Mouse (Mus musculus) heart, embryonic 12.5 days (tissue): Measurements from ENCODE around the gene Runx1. TPM values are rescaled to one million over a fixed set of nuclear protein-coding genes. Genes with fewer than 3 reads are reported as not detected.

Experiments used
- ATAC-seq: fragments of 200-750 bp; cut with Nextera tagmentation; 2 replicates; pipeline ENCODE4 v1.8.0; 2017; ENCODE audit warnings: moderate TSS enrichment, moderate library complexity; ENCODE audit not compliant: insufficient number of reproducible peaks, low FRiP score
- H3K27ac ChIP-seq: fragments of 300-500 bp; sonication (generic); 2 replicates; pipeline ENCODE4 v1.5.1; 2016; ENCODE audit warnings: mild to moderate bottlenecking, moderate library complexity; ENCODE audit not compliant: poor library complexity, severe bottlenecking
- H3K27me3 ChIP-seq: fragments of 300-500 bp; sonication (generic); replicated peaks from 2 replicates; pipeline ENCODE4 v1.6.1; 2016; ENCODE audit warnings: mild to moderate bottlenecking, moderate library complexity
- H3K36me3 ChIP-seq: fragments of 300-500 bp; sonication (generic); 2 replicates; pipeline ENCODE4 v1.6.1; 2016; ENCODE audit warnings: mild to moderate bottlenecking, moderate library complexity
- H3K4me1 ChIP-seq: fragments of 300-500 bp; sonication (generic); replicated peaks from 2 replicates; pipeline ENCODE4 v1.6.1; 2016; ENCODE audit warnings: mild to moderate bottlenecking
- H3K4me2 ChIP-seq: fragments of 300-500 bp; sonication (generic); 2 replicates; pipeline ENCODE4 v1.6.1; 2016; ENCODE audit warnings: mild to moderate bottlenecking, moderate library complexity
- H3K4me3 ChIP-seq: fragments of 300-500 bp; sonication (generic); 2 replicates; pipeline ENCODE4 v1.5.1; 2016; ENCODE audit warnings: mild to moderate bottlenecking
- H3K9ac ChIP-seq: fragments of 300-500 bp; sonication (generic); 2 replicates; pipeline ENCODE4 v1.6.1; 2016; ENCODE audit warnings: mild to moderate bottlenecking, moderate library complexity
- H3K9me3 ChIP-seq: fragments of 300-500 bp; sonication (generic); replicated peaks from 2 replicates; pipeline ENCODE4 v1.6.1; 2016; ENCODE audit warnings: mild to moderate bottlenecking, moderate library complexity
- WGBS: fragments of 180-500 bp; shearing (Covaris S2); methylation state at CpG from one replicate; pipeline ENCODE4 v1.1.7; 2016; 5-methylcytosine and 5-hydroxymethylcytosine counted together
- polyA plus RNA-seq: library from polyadenylated mRNA; unstranded; fragments of >200 nt; fragmentation: Nextera tagmentation; extraction: Ambion mirVana; gene quantifications from 2 replicates; pipeline ENCODE4 v1.2.1, GENCODE M21; 2016

Runx1 gene
- polyA plus RNA-seq, 1 experiment from 2014 or later, result 1.5 TPM

DNA sequence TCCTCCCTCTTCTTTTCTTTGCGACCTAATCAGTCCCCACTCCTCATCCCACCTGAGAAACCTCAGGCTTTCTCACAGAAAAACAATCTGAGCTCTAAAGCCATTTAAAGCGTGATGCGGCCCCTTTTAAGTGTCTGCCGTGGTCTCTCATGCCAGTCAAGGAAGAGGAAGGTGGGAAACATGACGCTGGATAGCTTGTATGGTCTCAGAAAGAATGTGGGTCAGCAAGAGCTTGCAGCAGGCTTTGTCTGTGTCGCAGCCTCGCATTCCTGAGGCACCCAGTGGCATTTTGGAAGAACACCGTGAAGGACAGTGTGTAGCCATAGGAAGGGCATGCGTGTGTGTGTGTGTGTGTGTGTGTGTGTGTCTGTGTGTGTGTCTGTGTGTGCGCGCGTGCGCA lies 179.8 kb downstream of the Runx1 start:
- 63% methylated on average over 13 of the region's 13 CpGs for WGBS
- peaks cover 19% of the 10 kb centered on the region; the same call in 1 of the 2 replicates for H3K4me1 ChIP-seq
- no peak overlapping the region; the same call in 1 of the 2 replicates for H3K4me2 ChIP-seq
- H3K9ac ChIP-seq, result no peak overlapping the region
- H3K9me3 ChIP-seq, result 0 out of 2 replicates have a peak, but pooled peaks cover 2% of the 10 kb centered on the region
- H3K27ac ChIP-seq, result no peak overlapping the region
- no peak for ATAC-seq
- H3K36me3 ChIP-seq, result no peaks in the 10 kb centered on the region
- no peak overlapping the region for H3K4me3 ChIP-seq
- H3K27me3 ChIP-seq, result peaks cover 11% of the 10 kb centered on the region; the same call in 1 of the 2 replicates

DNA sequence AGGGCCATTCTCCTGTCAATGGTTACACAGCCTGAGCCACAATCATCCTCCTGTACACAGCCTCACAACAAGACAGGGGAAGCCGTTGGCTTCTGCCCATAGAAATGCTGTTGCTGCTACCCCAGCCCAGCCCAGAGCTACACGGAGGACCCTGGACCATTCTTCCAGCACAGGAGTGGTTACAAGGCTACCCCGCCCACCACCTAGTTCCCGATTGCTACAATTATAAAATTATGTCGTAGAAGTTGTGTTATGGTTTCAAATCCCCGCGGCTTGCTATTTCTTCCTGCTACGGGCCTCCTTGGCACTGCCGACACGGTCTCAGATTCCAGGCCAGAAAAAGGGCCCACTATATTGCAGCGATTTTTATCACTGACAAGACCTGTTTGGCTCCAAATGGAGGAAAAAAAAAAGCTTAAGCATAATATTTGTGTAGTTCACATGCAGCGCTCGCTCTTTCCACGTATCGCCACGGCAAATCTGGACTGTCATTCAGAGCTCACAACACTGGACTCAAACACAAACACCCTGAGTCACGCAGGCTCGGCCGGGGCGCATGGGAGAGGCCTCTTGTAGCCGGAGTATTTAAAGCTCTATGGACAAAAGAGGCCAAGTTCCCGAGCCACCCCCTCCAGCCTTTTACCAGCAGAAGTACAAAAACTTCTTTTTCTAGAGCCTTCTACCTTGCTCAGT lies 180.4 kb downstream of the Runx1 start:
- Histone ChIP-seq H3K36me3 (no peaks in the 10 kb centered on the region), H3K4me3 (no peak overlapping the region), H3K9ac (no peak overlapping the region), H3K4me1 (peaks cover 19% of the 10 kb centered on the region; the same call in 1 of the 2 replicates), H3K4me2 (no peak overlapping the region; the same call in 1 of the 2 replicates), H3K9me3 (0 out of 2 replicates have a peak, but pooled peaks cover 2% of the 10 kb centered on the region), H3K27ac (no peak overlapping the region), H3K27me3 (peaks cover 13% of the 10 kb centered on the region)
- 70% methylated on average over 22 of the region's 22 CpGs for WGBS
- ATAC-seq, result no peak

DNA sequence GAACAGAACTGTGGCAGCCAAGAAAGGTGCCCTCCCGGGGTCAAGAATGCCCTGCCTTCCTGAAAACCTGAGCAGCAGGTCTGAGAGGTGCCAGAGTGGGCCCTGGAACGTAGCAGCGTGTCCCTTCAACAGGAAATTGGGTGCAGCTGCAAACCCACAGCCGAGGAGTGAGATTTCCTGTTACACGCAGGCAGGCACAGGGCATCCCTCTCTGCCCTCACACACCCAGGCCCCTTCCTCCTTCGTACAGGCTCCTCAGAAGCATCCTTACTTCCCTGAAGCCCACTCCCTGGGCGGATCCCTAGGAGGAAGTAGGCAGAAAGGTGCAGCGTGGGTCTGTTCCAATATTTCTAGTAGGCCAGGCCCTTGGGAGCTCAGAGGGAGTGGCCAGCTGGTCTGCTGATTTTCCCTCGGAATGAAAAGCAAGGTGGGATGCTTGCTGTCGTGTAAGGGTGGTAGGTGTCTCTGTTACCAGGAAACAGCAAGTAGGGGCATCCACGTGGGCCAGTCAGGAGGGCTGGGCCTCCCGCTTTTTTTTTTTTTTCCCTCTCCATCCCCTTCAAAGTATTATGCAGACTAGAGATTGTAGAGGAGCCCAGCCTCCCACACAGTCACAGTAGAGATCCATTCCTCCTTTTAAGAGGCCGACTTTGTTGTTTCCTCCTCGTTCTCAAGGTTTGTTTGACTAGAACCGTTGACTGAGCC lies 181.1 kb downstream of the Runx1 start:
- no peak for ATAC-seq
- no peak overlapping the region for H3K9ac ChIP-seq
- WGBS, result 59% methylated on average over 15 of the region's 15 CpGs

DNA sequence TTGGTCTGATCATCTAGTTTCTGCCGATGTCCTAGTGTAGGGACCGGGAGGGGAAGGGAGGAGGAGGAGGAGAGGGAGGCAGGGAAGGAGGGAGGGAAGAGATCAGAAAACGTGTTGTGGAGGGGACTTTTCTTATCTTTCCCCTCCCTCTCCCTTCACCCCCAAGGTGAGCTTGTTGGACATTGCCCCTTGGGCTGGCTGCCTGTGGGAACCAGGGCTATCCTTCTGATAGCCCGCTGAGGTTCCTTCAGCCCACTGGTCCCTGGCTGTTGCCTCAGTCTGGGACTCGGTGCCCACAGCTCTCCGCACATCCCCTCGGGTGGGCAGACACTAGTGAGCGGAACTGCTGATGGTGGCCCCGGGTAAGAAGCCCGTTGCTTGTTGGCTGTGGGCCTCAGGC lies 181.6 kb downstream of the Runx1 start:
- no peak for ATAC-seq
- no peak overlapping the region for H3K9ac ChIP-seq
- no peaks in the 10 kb centered on the region for H3K36me3 ChIP-seq
- 0 out of 2 replicates have a peak, but pooled peaks cover 2% of the 10 kb centered on the region for H3K9me3 ChIP-seq
- H3K4me1 ChIP-seq, result peaks cover 19% of the 10 kb centered on the region; the same call in 1 of the 2 replicates
- no peak overlapping the region for H3K27ac ChIP-seq
- 64% methylated on average over 10 of the region's 10 CpGs for WGBS
- H3K27me3 ChIP-seq, result peaks cover 25% of the 10 kb centered on the region
- no peak overlapping the region for H3K4me3 ChIP-seq
- H3K4me2 ChIP-seq, result no peak overlapping the region

More for the DNA sequence above, 181.1 kb downstream of the Runx1 start:
- Histone ChIP-seq H3K4me2 (no peak overlapping the region), H3K36me3 (no peaks in the 10 kb centered on the region), H3K27ac (no peak overlapping the region), H3K4me1 (peaks cover 19% of the 10 kb centered on the region; the same call in 1 of the 2 replicates), H3K27me3 (peaks cover 20% of the 10 kb centered on the region), H3K4me3 (no peak overlapping the region), H3K9me3 (0 out of 2 replicates have a peak, but pooled peaks cover 2% of the 10 kb centered on the region)

DNA sequence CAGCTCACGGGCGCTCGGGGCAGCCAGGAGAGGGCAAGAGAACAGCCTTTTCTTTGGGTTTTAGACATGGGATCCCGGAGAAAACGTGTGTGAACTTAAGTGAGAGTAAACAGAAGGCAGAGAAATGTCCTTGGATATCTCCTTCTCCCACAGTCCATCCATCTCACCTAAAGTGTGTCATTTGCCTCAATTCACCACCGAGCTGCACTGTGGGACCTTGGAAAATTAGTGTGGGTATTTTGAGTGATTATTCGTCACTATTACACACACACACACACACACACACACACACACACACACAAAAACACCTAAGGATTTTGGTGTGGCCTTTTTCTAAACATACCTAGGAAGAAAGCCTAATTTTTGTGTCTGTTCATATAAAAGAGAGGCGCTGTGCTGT lies 183.7 kb downstream of the Runx1 start:
- Histone ChIP-seq H3K4me3 (no peak overlapping the region), H3K27ac (no peak overlapping the region), H3K36me3 (no peaks in the 10 kb centered on the region), H3K27me3 (peaks cover 32% of the 10 kb centered on the region), H3K9me3 (no peaks in the 10 kb centered on the region), H3K9ac (no peak overlapping the region), H3K4me1 (peaks cover 19% of the 10 kb centered on the region; the same call in 1 of the 2 replicates), H3K4me2 (no peak overlapping the region)
- no peak for ATAC-seq
- 80% methylated on average over 8 of the region's 8 CpGs for WGBS

DNA sequence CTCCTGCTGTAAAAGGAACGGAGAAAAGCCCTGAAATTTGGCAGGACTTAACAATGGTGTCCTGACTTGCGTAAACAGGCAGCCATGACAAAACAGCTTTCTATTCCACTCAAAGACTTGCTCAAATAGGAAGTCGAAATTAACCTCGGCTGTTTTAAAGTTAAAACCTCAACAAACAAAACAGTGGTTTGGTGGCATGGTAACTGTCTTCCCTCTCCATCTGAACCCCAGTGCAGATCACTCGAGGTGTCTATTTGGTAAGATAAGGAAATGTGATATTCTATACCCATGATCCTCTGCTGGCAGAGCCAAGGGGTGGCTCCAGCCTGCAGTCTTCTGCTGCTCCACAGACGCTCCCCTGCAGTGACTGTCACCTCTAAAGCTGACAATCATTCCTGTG lies 184.9 kb downstream of the Runx1 start:
- 63% methylated on average over 6 of the region's 6 CpGs for WGBS
- no peak overlapping the region for H3K27ac ChIP-seq
- no peak for ATAC-seq

DNA sequence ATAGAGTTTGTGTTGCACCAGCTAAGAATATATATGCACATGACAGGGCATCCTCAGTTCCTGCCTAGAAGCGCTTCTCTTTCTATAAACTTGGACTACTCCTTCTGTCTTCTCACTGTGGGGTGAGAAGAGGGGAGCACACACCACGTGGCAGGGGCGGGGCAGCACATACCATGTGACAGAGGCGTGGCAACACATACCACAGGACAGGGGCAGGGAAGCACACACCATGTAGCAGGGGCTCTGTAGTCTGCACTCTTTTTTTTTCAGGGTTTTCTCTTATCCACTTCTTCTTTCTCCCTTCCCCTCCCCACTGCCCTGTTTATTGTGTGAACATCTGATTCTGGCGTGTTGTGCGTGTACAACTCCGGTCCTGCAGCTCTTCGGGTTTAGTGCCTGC lies 186.9 kb downstream of the Runx1 start:
- no peak overlapping the region for H3K9ac ChIP-seq
- H3K4me2 ChIP-seq, result no peak overlapping the region
- no peaks in the 10 kb centered on the region for H3K4me1 ChIP-seq
- H3K27ac ChIP-seq, result no peak overlapping the region
- 79% methylated on average over 8 of the region's 8 CpGs for WGBS
- peaks cover 35% of the 10 kb centered on the region for H3K27me3 ChIP-seq
- no peaks in the 10 kb centered on the region for H3K9me3 ChIP-seq
- no peaks in the 10 kb centered on the region for H3K36me3 ChIP-seq
- H3K4me3 ChIP-seq, result no peak overlapping the region
- no peak for ATAC-seq

More for the DNA sequence above, 184.9 kb downstream of the Runx1 start:
- H3K9me3 ChIP-seq, result no peaks in the 10 kb centered on the region
- peaks cover 14% of the 10 kb centered on the region; the same call in 1 of the 2 replicates for H3K4me1 ChIP-seq
- H3K4me3 ChIP-seq, result no peak overlapping the region
- no peak overlapping the region for H3K4me2 ChIP-seq
- H3K9ac ChIP-seq, result no peak overlapping the region
- H3K27me3 ChIP-seq, result peaks cover 37% of the 10 kb centered on the region
- no peaks in the 10 kb centered on the region for H3K36me3 ChIP-seq

DNA sequence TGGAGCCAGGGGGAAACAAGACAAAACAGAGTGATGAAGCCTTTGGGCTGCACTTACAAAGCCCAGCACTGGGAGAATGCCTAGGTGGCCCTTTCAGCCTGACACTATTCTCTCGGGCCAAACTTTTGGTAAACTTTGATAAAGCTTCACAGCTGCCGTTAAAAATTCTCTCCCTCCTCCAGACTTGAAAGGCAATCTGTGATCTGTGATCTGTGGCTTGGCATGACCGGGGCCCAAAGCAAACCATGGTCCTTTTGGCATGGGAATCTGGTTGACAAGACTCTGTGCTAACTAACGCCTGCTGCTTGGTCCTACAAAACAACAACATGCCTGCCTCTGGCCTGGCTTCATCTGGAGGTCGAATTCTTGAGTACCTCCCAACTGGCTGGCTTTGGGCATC lies 188.9 kb downstream of the Runx1 start:
- no peak for ATAC-seq
- Histone ChIP-seq H3K4me1 (peaks cover 4% of the 10 kb centered on the region), H3K9me3 (no peaks in the 10 kb centered on the region), H3K9ac (no peak overlapping the region), H3K27me3 (peaks cover 33% of the 10 kb centered on the region), H3K4me3 (no peak overlapping the region), H3K27ac (no peak overlapping the region), H3K36me3 (no peaks in the 10 kb centered on the region), H3K4me2 (no peak overlapping the region)
- 49% methylated on average over 5 of the region's 5 CpGs for WGBS

DNA sequence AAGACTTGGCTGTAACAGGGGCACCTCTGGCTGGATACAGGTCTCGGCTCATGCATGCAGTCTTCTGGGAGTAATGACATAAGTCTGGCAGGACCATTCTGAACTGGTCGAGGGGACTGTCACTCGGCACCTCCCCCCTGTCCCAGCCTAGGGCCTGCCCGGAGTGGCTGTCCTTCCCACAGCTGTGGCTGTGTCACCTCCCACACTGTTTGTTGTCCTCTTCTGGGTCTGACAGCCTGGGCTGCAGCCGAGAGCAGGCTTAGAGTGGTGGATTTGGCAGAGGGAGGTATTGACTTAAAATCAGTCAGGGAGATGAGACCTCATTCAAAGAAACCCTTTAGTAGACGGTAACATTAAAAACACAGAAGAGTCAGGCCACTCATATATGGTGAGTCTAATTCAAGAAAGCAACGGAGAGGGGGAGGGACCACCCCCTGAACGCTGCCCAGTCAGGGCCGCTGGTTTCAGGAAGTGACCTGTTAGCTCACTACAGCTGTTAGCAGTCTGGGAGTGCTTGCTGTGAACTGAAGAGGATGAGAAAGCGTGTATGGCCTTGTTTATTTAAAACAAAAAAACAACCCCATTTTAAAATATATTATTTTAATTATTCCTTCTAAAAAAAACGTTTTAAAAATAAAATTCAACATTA lies 193.7 kb downstream of the Runx1 start:
- peaks cover 33% of the 10 kb centered on the region for H3K27me3 ChIP-seq
- peak overlapping the region; percentile 26 for H3K4me3 ChIP-seq
- no peaks in the 10 kb centered on the region for H3K9me3 ChIP-seq
- H3K4me1 ChIP-seq, result peaks cover 18% of the 10 kb centered on the region
- H3K36me3 ChIP-seq, result no peaks in the 10 kb centered on the region
- 10% methylated on average over 11 of the region's 11 CpGs for WGBS
- peak overlapping the region; percentile 59 for H3K4me2 ChIP-seq
- peak; percentile 77 for ATAC-seq
- 0 out of 2 replicates have a peak overlapping the region, but pooled peaks have one; percentile 6 for H3K27ac ChIP-seq
- peak overlapping the region; percentile 37; the same call in 1 of the 2 replicates for H3K9ac ChIP-seq

DNA sequence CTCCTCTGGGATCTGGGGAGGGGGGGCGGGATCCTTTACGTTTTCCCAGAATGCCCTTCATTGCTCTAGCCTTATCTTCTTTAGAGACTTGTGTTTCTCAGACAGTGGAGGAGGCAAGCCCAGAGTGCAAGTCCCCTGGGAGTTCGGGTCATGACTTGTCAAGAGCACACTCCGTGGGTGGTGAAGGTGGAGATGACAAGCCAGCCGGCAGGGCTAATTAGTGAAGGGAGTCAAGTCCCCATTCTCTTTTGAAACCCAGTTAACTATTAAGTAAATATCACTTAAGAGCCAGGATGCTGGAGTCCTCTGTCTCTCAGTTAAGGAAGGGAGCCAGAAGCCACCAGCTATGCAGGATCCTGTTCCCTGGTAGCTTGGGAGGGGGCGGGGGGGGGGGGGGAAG lies 194.3 kb downstream of the Runx1 start:
- H3K36me3 ChIP-seq, result no peaks in the 10 kb centered on the region
- H3K4me2 ChIP-seq, result peak overlapping the region; percentile 59
- peak overlapping the region; percentile 26; the same call in 1 of the 2 replicates for H3K4me3 ChIP-seq
- ATAC-seq, result no peak
- H3K9me3 ChIP-seq, result no peaks in the 10 kb centered on the region
- H3K27me3 ChIP-seq, result peaks cover 33% of the 10 kb centered on the region
- H3K9ac ChIP-seq, result peak overlapping the region; percentile 37; the same call in 1 of the 2 replicates
- H3K4me1 ChIP-seq, result peaks cover 21% of the 10 kb centered on the region
- 10% methylated on average over 6 of the region's 6 CpGs for WGBS
- H3K27ac ChIP-seq, result 0 out of 2 replicates have a peak overlapping the region, but pooled peaks have one; percentile 6

DNA sequence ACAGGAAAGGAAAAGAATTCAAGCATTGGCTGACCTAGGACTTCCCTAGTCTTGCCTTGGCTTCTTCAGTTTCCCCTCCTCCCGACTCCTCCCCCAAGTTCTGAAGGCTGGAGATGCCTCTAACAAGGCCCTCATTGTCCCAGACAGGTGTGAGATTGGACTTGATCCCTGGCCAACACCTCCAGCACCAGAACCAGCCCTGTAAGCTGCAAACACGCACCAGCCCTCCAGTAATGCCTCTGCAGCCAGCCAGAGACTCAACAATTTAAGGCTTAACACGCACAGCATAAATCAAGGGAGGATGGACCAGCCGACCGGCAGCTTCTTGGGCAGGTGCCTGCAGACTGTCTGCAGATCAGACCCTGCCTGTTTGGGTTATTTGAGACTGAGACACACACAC lies 195.0 kb downstream of the Runx1 start:
- H3K9me3 ChIP-seq, result no peaks in the 10 kb centered on the region
- 67% methylated on average over 5 of the region's 5 CpGs for WGBS
- no peak overlapping the region for H3K9ac ChIP-seq
- no peak for ATAC-seq
- no peak overlapping the region for H3K4me2 ChIP-seq
- H3K4me3 ChIP-seq, result no peak overlapping the region
- peaks cover 21% of the 10 kb centered on the region for H3K4me1 ChIP-seq
- peaks cover 40% of the 10 kb centered on the region for H3K27me3 ChIP-seq
- no peaks in the 10 kb centered on the region for H3K36me3 ChIP-seq
- H3K27ac ChIP-seq, result no peak overlapping the region
